Mouse (Mus musculus) heart, embryonic 13.5 days (tissue): ENCODE results near the gene Sgcg. TPM values are rescaled to one million over a fixed set of nuclear protein-coding genes. Genes with fewer than 3 reads are reported as not detected.

Experiments used
- ATAC-seq: fragments of 200-750 bp; cut with Nextera tagmentation; 2 replicates; pipeline ENCODE4 v1.8.0; 2017; ENCODE audit warnings: moderate TSS enrichment; ENCODE audit not compliant: insufficient number of reproducible peaks, low FRiP score, low TSS enrichment; ENCODE audit errors: extremely low read depth
- H3K27ac ChIP-seq: fragments of 300-500 bp; sonication (generic); replicated peaks from 2 replicates; pipeline ENCODE4 v1.5.1; 2015; ENCODE audit warnings: moderate library complexity, mild to moderate bottlenecking, inconsistent platforms
- H3K27me3 ChIP-seq: fragments of 300-500 bp; sonication (generic); replicated peaks from 2 replicates; pipeline ENCODE4 v1.6.1; 2015; ENCODE audit warnings: mild to moderate bottlenecking, inconsistent platforms
- H3K36me3 ChIP-seq: fragments of 300-500 bp; sonication (generic); 2 replicates; pipeline ENCODE4 v1.6.1; 2015; ENCODE audit warnings: mild to moderate bottlenecking, inconsistent platforms
- H3K4me1 ChIP-seq: fragments of 300-500 bp; sonication (generic); 2 replicates; pipeline ENCODE4 v1.6.1; 2015; ENCODE audit warnings: inconsistent platforms
- H3K4me2 ChIP-seq: fragments of 300-500 bp; sonication (generic); 2 replicates; pipeline ENCODE4 v1.6.1; 2015; ENCODE audit warnings: inconsistent platforms, mild to moderate bottlenecking, moderate library complexity
- H3K4me3 ChIP-seq: fragments of 300-500 bp; sonication (generic); 2 replicates; pipeline ENCODE4 v1.5.1; 2015; ENCODE audit warnings: moderate library complexity, mild to moderate bottlenecking, inconsistent platforms
- H3K9ac ChIP-seq: fragments of 300-500 bp; sonication (generic); 2 replicates; pipeline ENCODE4 v1.6.1; 2015; ENCODE audit warnings: inconsistent platforms, mild to moderate bottlenecking, moderate library complexity
- H3K9me3 ChIP-seq: fragments of 300-500 bp; sonication (generic); 2 replicates; pipeline ENCODE4 v1.6.1; 2016; ENCODE audit warnings: inconsistent platforms
- whole genome bisulfite sequencing: fragments of 180-500 bp; shearing (Covaris S2); methylation state at CpG from one replicate; pipeline ENCODE4 v1.1.7; 2015; ENCODE audit warnings: mixed read lengths; 5-methylcytosine and 5-hydroxymethylcytosine counted together
- polyA plus RNA-seq: library from polyadenylated mRNA; unstranded; fragments of >200 nt; fragmentation: Nextera tagmentation; extraction: Ambion mirVana; gene quantifications from 2 replicates; pipeline ENCODE4 v1.2.1, GENCODE M21; 2015

The Sgcg gene
- polyA plus RNA-seq, 1 experiment from 2014 or later: 19.9 TPM

DNA sequence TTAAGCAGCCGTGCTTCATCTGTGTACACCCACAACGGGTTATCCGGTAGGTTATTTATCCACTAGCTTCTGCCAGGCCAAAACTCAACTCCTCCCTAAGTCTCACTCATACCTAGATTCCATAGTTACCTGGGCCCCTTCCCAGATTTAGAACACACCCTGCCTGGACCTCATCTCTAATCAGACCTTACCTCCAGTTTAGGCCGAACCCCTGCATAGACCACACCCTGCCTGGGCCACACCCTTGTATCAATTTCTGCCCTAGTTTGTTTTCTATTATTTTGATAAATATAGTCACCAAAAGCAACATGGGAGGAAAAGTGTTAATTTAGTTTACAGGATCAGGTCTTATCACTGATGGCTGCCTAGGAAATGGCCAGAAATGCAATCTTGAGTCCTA lies 28.1 kb downstream of the Sgcg start:
- Histone ChIP-seq H3K27me3 (no peaks in the 10 kb centered on the region), H3K4me1 (no peaks in the 10 kb centered on the region), H3K27ac (no peak overlapping the region), H3K4me2 (no peak overlapping the region), H3K4me3 (no peak overlapping the region), H3K9ac (no peak overlapping the region), H3K36me3 (no peaks in the 10 kb centered on the region), H3K9me3 (no peaks in the 10 kb centered on the region)
- WGBS: 80% methylated on average over 4 of the region's 4 CpGs
- no peak for ATAC-seq

DNA sequence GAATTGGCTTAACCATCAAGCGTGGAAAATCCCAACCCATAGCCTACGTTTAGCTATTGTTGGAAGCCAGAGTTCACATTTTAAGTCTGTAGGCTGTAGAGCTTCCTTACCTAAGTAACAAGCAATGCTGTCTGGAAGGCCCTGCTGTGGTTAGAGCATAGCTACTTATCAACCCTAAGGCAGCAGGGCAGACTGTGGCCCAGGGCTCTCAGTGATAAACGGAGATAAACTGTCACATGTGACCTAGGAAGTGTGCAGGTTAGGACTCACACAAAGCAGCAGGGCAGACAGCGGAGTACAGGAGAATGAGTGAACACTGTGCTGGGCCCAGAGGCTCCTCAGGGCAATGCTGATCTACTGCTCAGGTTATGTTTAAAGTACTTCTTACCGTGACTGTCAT lies 28.5 kb downstream of the Sgcg start:
- H3K27me3 ChIP-seq: no peaks in the 10 kb centered on the region
- H3K9ac ChIP-seq: no peak overlapping the region
- no peaks in the 10 kb centered on the region for H3K36me3 ChIP-seq
- no peak overlapping the region for H3K27ac ChIP-seq
- no peak overlapping the region for H3K4me3 ChIP-seq
- ATAC-seq: no peak
- H3K4me2 ChIP-seq: no peak overlapping the region
- H3K4me1 ChIP-seq: peaks cover 3% of the 10 kb centered on the region; the same call in 1 of the 2 replicates
- H3K9me3 ChIP-seq: no peaks in the 10 kb centered on the region
- 52% methylated on average over 5 of the region's 5 CpGs for WGBS

DNA sequence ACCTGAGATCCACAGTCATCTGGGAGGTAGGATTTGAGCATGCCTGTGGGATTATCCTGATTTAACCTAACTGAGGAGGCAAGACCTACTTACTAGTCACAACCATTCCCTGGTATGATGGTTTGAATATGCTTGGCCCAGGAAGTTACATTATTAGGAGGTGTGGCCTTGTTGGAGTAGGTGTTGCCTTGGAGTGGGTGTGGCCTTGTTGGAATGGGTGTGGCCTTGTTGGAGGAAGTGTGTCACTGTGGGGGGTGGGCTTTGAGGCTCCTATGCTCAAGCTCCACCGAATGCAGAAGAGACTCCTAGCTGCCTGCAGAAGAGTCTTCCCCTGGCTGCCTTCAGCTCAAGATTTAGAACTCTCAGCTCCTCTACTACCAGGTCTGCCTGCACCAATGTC lies 32.1 kb downstream of the Sgcg start:
- no peaks in the 10 kb centered on the region for H3K27me3 ChIP-seq
- no peak for ATAC-seq
- no peak overlapping the region for H3K27ac ChIP-seq
- H3K4me1 ChIP-seq: peaks cover 22% of the 10 kb centered on the region
- H3K36me3 ChIP-seq: no peaks in the 10 kb centered on the region
- no peak overlapping the region for H3K4me3 ChIP-seq
- H3K4me2 ChIP-seq: no peak overlapping the region
- H3K9ac ChIP-seq: no peak overlapping the region
- 53% methylated on average over 1 of the region's 1 CpGs for WGBS
- no peaks in the 10 kb centered on the region for H3K9me3 ChIP-seq

DNA sequence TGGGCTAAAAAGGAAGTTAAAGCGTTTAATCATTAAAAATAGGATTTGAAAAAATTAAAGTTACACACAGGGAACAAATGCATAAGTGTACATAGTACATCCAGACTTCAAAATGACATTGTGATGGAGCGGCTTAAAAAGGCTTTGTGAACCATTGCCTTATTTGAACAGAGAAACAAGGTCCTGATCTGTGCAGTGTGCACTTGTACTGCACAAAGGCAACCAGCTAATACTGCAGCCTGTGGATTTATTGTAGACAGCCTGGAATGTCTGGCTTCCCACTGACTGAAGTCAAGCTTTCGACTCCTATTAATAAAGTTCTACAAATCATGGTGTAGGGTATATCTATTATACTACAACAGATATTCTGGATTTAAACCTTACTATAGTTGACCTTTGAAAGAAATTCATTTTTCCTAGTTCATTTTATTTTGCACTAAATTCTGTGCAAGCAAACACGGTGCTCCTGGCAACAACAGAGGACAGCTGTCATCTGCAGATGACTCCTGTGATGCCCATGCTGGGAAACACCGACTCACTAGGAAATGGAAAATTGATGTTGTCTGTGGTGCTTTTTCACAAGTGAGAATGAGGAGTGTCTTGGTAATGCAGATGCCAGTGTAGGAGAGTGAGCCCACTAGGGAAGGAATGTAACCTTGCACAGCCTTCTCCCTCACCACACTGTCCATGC lies 33.8 kb downstream of the Sgcg start:
- Histone ChIP-seq H3K27me3 (no peaks in the 10 kb centered on the region), H3K27ac (0 out of 2 replicates have a peak overlapping the region, but pooled peaks have one; percentile 20), H3K4me1 (peaks cover 22% of the 10 kb centered on the region), H3K4me3 (no peak overlapping the region), H3K9me3 (no peaks in the 10 kb centered on the region), H3K9ac (no peak overlapping the region), H3K36me3 (no peaks in the 10 kb centered on the region), H3K4me2 (no peak overlapping the region)
- no peak for ATAC-seq
- 64% methylated on average over 5 of the region's 5 CpGs for WGBS

DNA sequence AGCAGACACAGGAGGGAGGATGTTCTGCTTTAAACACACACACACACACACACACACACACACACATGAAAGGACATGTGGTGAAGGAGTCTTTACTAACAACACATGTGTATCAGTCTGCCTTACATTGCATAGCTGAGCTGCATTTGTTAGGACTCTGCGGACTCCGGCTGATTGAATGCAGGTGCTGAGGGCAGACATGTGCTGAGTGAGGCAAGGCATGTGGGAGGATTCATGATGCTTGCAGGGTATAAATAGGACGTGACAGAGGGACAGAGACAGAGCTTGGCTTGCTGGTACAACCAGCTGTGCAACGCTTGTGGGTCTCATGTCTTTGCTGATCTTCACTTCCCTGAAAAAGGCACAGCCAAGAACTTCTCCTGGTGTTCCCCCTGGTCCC lies 34.5 kb downstream of the Sgcg start:
- Histone ChIP-seq H3K4me3 (no peak overlapping the region), H3K4me2 (no peak overlapping the region), H3K27ac (no peak overlapping the region), H3K27me3 (no peaks in the 10 kb centered on the region), H3K36me3 (no peaks in the 10 kb centered on the region), H3K9me3 (0 out of 2 replicates have a peak, but pooled peaks cover 3% of the 10 kb centered on the region), H3K9ac (no peak overlapping the region), H3K4me1 (peaks cover 22% of the 10 kb centered on the region)
- WGBS: 31% methylated on average over 4 of the region's 4 CpGs
- no peak for ATAC-seq

DNA sequence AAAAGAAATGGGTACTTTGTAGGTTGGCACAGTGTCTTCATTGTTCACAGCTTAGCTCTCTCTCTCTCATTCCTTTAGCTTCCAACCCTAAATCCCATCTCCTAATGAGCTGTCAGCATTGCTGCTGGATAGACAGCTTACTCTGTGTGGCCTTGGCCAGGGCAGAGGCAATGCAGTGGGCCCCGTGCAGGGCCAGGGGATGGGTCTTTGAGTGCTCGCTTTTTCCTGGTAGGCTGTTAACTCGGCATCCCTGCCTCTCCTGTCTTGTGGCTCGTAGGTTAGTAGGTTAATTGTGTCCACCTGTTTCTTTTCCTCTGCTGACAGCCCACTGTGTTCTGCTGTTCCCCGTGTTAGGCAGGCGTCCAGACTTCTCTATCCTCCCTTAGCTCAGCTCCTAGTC lies 35.8 kb downstream of the Sgcg start:
- no peak overlapping the region for H3K27ac ChIP-seq
- WGBS: 54% methylated on average over 6 of the region's 6 CpGs
- H3K9ac ChIP-seq: no peak overlapping the region

DNA sequence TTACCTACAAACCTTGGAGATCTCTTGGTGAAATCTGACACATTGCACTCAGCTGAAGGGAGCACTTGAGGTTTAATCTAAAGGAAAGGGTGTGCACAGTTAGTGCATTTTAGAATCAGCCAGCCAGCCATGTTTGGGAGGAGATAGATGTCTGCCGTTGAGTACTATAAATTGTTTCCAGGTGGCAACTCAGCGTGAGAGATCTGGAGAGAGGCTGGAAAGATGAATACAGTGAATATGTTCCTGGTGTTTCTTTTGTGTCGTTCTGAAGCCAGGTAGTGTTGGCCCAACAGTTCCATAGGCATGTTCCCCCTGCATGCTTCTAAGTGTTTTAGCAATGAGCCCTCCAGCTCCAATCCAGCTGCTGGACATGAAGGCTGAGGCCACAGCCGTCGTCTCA lies 37.1 kb downstream of the Sgcg start:
- Histone ChIP-seq H3K4me1 (peaks cover 22% of the 10 kb centered on the region), H3K4me2 (no peak overlapping the region), H3K9me3 (0 out of 2 replicates have a peak, but pooled peaks cover 3% of the 10 kb centered on the region), H3K27ac (no peak overlapping the region), H3K9ac (no peak overlapping the region), H3K27me3 (no peaks in the 10 kb centered on the region), H3K4me3 (no peak overlapping the region), H3K36me3 (no peaks in the 10 kb centered on the region)
- no peak for ATAC-seq
- 75% methylated on average over 5 of the region's 5 CpGs for WGBS

More for the DNA sequence above, 35.8 kb downstream of the Sgcg start:
- no peak for ATAC-seq
- peaks cover 22% of the 10 kb centered on the region for H3K4me1 ChIP-seq
- no peaks in the 10 kb centered on the region for H3K36me3 ChIP-seq
- H3K4me3 ChIP-seq: no peak overlapping the region
- no peaks in the 10 kb centered on the region for H3K27me3 ChIP-seq
- H3K9me3 ChIP-seq: 0 out of 2 replicates have a peak, but pooled peaks cover 3% of the 10 kb centered on the region
- H3K4me2 ChIP-seq: no peak overlapping the region

DNA sequence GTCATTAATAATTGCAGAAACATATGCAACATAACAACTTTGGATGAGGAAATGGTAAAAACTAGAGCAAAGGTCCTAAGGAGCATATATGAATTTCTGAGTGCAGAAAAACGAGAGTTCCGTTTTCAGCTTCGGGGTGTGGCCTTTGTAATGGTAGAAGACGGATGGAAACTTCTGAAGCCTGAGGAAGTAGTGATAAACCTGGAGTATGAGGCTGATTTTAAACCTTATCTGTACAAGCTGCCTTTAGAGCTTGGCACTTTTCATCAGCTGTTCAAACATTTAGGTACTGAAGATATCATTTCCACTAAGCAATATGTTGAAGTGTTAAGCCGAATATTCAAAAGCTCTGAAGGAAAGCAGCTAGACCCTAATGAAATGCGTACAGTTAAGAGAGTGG lies 46.5 kb downstream of the Sgcg start:
- Histone ChIP-seq H3K4me1 (no peaks in the 10 kb centered on the region), H3K36me3 (peaks cover 76% of the 10 kb centered on the region), H3K27me3 (no peaks in the 10 kb centered on the region), H3K4me2 (no peak overlapping the region), H3K9ac (no peak overlapping the region), H3K9me3 (no peaks in the 10 kb centered on the region), H3K27ac (no peak overlapping the region), H3K4me3 (no peak overlapping the region)
- 78% methylated on average over 6 of the region's 6 CpGs for WGBS
- no peak for ATAC-seq

DNA sequence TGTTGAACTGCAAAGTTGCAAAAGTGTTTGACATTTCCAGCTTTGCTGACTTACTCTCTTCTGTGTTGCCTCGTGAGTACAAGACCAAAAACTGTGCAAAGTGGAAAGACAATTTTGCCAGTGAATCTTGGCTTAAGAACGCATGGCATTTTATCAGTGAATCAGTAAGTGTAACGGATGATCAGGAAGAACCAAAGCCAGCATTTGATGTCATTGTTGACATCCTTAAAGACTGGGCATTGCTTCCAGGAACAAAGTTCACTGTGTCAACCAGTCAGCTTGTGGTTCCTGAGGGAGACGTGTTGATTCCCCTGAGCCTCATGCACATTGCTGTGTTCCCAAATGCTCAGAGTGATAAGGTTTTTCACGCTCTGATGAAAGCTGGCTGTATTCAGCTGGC lies 48.2 kb downstream of the Sgcg start:
- Histone ChIP-seq H3K4me3 (no peak overlapping the region), H3K27ac (no peak overlapping the region), H3K9me3 (no peaks in the 10 kb centered on the region), H3K27me3 (no peaks in the 10 kb centered on the region), H3K36me3 (peaks cover 93% of the 10 kb centered on the region), H3K4me2 (no peak overlapping the region), H3K4me1 (no peaks in the 10 kb centered on the region), H3K9ac (no peak overlapping the region)
- WGBS: 83% methylated on average over 5 of the region's 5 CpGs
- no peak for ATAC-seq

DNA sequence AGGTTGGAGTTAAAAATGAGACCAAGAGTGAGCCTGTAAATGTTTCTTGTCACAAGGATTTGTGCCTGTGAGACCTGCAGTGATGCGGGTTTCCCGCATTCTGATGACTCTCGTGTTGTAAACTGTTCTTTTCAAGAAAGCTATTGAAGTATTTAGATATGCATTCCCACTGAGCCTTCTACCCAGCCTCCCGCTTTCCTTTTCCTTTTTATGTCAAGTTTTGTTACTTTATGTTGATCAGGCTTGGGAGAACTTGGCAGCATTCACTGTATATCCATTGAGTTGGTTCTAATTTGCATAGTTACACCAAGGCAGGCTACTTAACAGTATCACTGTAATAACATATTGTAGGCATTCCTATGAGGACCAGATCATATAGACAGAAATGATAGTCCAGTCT lies 63.9 kb downstream of the Sgcg start:
- WGBS: 90% methylated on average over 4 of the region's 4 CpGs
- Histone ChIP-seq H3K9ac (no peak overlapping the region), H3K4me1 (no peaks in the 10 kb centered on the region), H3K4me3 (no peak overlapping the region), H3K9me3 (no peaks in the 10 kb centered on the region), H3K4me2 (no peak overlapping the region), H3K36me3 (peaks cover 85% of the 10 kb centered on the region), H3K27ac (no peak overlapping the region), H3K27me3 (no peaks in the 10 kb centered on the region)
- no peak for ATAC-seq

DNA sequence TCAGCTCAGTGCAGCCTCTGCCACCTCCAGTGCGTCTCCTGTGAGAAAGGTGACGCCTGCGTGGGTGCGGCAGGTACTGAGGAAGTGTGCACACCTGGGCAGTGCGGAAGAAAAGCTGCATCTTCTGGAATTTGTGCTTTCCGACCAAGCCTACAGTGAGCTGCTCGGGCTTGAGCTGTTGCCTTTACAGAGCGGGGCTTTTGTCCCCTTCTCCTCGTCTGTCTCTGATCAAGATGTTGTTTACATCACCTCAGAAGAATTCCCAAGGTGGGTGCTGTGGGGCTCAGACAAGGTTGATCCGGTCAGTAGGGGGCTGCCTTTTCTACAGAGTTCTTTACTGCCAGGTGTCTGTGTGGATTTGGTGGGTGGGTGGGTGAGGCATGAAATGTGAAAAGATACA lies 66.0 kb downstream of the Sgcg start:
- no peak overlapping the region for H3K4me3 ChIP-seq
- H3K4me1 ChIP-seq: no peaks in the 10 kb centered on the region
- no peak overlapping the region for H3K27ac ChIP-seq
- 81% methylated on average over 10 of the region's 10 CpGs for WGBS
- no peaks in the 10 kb centered on the region for H3K9me3 ChIP-seq
- no peak overlapping the region for H3K4me2 ChIP-seq
- no peaks in the 10 kb centered on the region for H3K27me3 ChIP-seq
- H3K36me3 ChIP-seq: peaks cover 81% of the 10 kb centered on the region
- no peak overlapping the region for H3K9ac ChIP-seq
- no peak for ATAC-seq

DNA sequence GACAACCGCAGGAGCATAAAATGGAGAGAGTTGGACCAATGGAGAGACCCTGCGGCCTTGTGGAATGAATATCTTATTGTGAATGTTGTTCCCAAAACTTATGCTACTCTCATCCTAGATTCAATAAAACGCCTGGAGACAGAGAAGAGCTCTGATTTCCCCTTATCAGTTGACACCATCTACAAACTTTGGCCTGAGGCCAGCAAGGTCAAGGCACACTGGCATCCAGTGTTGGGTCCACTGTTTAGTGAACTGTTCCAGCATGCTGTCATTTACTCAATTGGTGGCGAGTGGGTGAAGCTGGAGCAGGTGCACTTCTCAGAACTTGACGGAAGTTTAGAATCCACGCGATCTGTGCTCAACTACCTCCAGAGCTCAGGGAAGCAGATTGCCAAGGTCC lies 66.4 kb downstream of the Sgcg start:
- Histone ChIP-seq H3K9ac (no peak overlapping the region), H3K27me3 (no peaks in the 10 kb centered on the region), H3K36me3 (peaks cover 79% of the 10 kb centered on the region), H3K4me2 (no peak overlapping the region), H3K9me3 (no peaks in the 10 kb centered on the region), H3K4me1 (no peaks in the 10 kb centered on the region), H3K4me3 (no peak overlapping the region), H3K27ac (no peak overlapping the region)
- no peak for ATAC-seq
- 78% methylated on average over 7 of the region's 7 CpGs for WGBS
